Mouse (Mus musculus) duodenum, adult 2 months (tissue): ENCODE measurements around the gene Zfp97. TPM values are rescaled to one million over a fixed set of nuclear protein-coding genes. Genes with fewer than 3 reads are reported as not detected.

Experiments used
- polyA plus RNA-seq: library from polyadenylated mRNA; depleted of rRNA; stranded (reverse); fragments of >200 nt; gene quantifications from 2 replicates; pipeline ENCODE4 v1.2.3, GENCODE M21; 2012; ENCODE audit warnings: low replicate concordance; rRNA removed

Gene Zfp97
- polyA plus RNA-seq, result not detected in 2 replicates

DNA sequence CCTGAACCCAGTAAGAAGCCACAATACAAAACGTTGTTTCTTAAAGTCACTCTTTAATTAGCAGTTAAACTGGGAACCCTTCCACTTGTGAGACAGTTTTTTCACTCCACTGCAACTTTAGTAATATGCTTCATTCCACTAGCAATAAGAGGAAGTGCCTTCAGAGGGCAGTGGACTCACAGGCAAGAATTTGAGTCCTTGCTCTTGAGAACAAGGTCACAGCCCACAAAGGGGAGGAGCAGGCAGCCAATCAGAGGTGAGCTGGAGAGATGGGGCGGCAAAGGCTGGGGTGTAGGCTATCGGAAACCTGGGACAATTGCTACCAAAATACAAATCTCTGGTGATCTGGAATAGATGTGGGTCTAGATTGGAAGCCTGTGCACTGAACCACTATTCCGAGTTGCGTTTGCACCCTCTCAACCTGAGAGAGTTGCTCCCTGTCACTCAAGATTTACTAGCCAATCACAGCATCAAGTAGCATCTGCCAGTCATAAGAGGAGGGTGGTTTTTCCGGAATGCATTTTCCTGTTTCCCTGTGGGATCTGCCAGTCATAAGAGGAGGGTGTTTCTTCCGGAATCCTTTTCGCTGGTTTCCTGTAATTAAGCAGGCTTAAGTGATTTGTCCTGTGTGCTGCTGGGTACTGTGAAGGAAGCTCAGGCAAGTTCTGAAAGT, at the start of gene Zfp97:
Gene Zfp97, plus strand, starts transcription at position 586 of the 673 bp plus-strand sequence.

Other genes with a start within 250 kb of the Zfp97 start
- gene Zfp960, start 57.3 kb upstream of the Zfp97 start, polyA plus RNA-seq, result not detected in 2 replicates